10 mouse cellular contexts compared by ENCODE assay signal in the genomic region with DNA sequence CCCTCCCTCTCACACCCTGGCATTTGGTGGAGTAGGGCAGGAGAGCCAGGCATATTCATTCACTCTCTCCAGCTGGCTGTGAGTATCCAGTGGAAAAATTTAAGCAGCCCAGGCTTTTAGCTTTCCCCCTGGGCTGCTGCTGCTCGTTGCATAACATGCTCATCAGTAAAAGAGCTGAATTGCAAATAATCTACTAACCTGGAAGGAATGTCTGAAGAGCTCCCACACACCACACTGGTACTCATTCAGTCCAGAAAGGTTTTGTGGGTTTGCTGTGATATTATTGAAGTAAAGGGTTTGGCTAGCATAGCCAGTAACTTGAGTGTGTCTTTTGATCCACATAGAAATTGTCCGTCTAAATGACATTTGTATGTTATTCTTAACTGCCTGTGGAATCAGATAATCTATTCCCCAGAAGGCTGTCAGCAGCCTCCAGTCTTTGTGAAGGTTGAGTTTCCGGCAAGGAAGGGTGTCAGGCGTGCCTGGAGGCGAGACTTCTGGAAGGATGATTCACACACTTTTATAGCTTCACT.
DNase-seq lines count a peak whose midpoint lies in the region; ATAC-seq and TF ChIP-seq lines count a peak whose summit lies in the region.
"Had no signal": no experiment of that assay in that cellular context is flagged by ENCODE, and none has a peak within 500 bp of the region (broad histone marks: within the 10 kb centered on the region; RNA-seq: fewer than 3 reads in every experiment).

No protein-coding gene starts in this region.

- 10% methylated on average over 5 of the region's 5 CpGs for WGBS in kidney, embryonic 16.5 days
- WGBS in thymus, adult 2 months: 93% methylated on average over 5 of the region's 5 CpGs

- intact Hi-C loops in left cerebral cortex, postnatal 14 days (cut with DNase I): loop anchor here (5.0 kb wide), 1 partner anchor 319 kb away; no protein-coding TSS in a partner anchor

- no peaks in the 10 kb centered on the region for H3K4me1 ChIP-seq in kidney, embryonic 16.5 days (ENCODE audit: insufficient read depth, low read length)
- H3K4me1 ChIP-seq in thymus, adult 2 months (replicated peaks; ENCODE audit: control insufficient read depth, insufficient read depth, low read length): no peaks in the 10 kb centered on the region
- H3K4me1 ChIP-seq: heart, embryonic 13.5 days; liver, embryonic 15.5 days had no signal

- no peak overlapping the region for H3K4me3 ChIP-seq in kidney, embryonic 16.5 days (ENCODE audit: low read length)
- H3K4me3 ChIP-seq in thymus, adult 2 months (ENCODE audit: control insufficient read depth, insufficient read depth, low read length): no peak overlapping the region
- H3K4me3 ChIP-seq: heart, embryonic 13.5 days; liver, embryonic 15.5 days had no signal

- peak; percentile 9 for DNase-seq in kidney, adult 18-20 months
- peak; percentile 70 for DNase-seq in Patski (ENCODE audit: low read depth, low spot score)
- DNase-seq in frontal cortex, postnatal 36 days (ENCODE audit: low spot score in 2 of 2): peak; percentile 68 to 72
- DNase-seq in left cerebral cortex, postnatal 14 days (ENCODE audit: low spot score in 2 of 2): peak; percentile 36 to 55
- DNase-seq in thymus, adult 2 months: no peak
- DNase-seq in urinary bladder, adult 18-20 months (ENCODE audit: low spot score in 2 of 2): no peak
- no peak for DNase-seq in yolk sac, embryonic 10.5 days (ENCODE audit: low spot score)

- POLR2A ChIA-PET in Patski (lab: Charles Lee): interaction anchor here (0.6 kb wide), 1 partner anchor 57 kb away, joined by 3 read pairs; no protein-coding TSS in a partner anchor

- TF ChIP-seq POLR2A in thymus, adult 2 months (IDR thresholded peaks at IDR 0.05; ENCODE audit: control insufficient read depth, extremely low read depth, insufficient read depth, low read length, poor library complexity): no peak

- no peak overlapping the region for H3K9ac ChIP-seq in kidney, embryonic 16.5 days (replicated peaks; ENCODE audit: low read length)
- H3K9ac ChIP-seq: heart, embryonic 13.5 days; liver, embryonic 15.5 days had no signal

- H3K4me2 ChIP-seq in kidney, embryonic 16.5 days (replicated peaks; ENCODE audit: low read depth, low read length): no peak overlapping the region
- H3K4me2 ChIP-seq: heart, embryonic 13.5 days; liver, embryonic 15.5 days had no signal

- CTCF ChIA-PET in Patski (lab: Charles Lee): interaction anchor here (1.1 to 1.2 kb wide), 3 partner anchors 11 to 23 kb away, joined by 3 to 5 read pairs (median 3); no protein-coding TSS in a partner anchor

- no peak overlapping the region for H3K27ac ChIP-seq in kidney, embryonic 16.5 days (ENCODE audit: low read length)
- no peak overlapping the region for H3K27ac ChIP-seq in thymus, adult 2 months (ENCODE audit: control insufficient read depth, insufficient read depth, low read length)
- H3K27ac ChIP-seq: heart, embryonic 13.5 days; liver, embryonic 15.5 days had no signal

- no peaks in the 10 kb centered on the region; the same call in 1 of the 2 replicates for H3K27me3 ChIP-seq in kidney, embryonic 16.5 days (ENCODE audit: insufficient read depth, low read length)
- H3K27me3 ChIP-seq in Patski: no peaks in the 10 kb centered on the region
- H3K27me3 ChIP-seq in thymus, adult 2 months (ENCODE audit: control insufficient read depth, insufficient read depth, low read length): no peaks in the 10 kb centered on the region
- H3K27me3 ChIP-seq: heart, embryonic 13.5 days; liver, embryonic 15.5 days had no signal

- in situ Hi-C loops in Patski (cut with MboI; ENCODE audit: low pct_unique_long_range_greater_than_20kb): loop anchor here (5.0 kb wide), 1 partner anchor 334 kb away; a partner anchor contains a TSS

- no peaks in the 10 kb centered on the region for H3K9me3 ChIP-seq in kidney, embryonic 16.5 days (ENCODE audit: low read length)
- H3K9me3 ChIP-seq: liver, embryonic 15.5 days had no signal

- no peak for ATAC-seq in kidney, embryonic 16.5 days (ENCODE audit: low FRiP score, low TSS enrichment)
- ATAC-seq in Patski: peak; percentile 97

- no peak for TF ChIP-seq CTCF in Patski (IDR thresholded peaks at IDR 0.05)
- TF ChIP-seq CTCF in thymus, adult 2 months (IDR thresholded peaks at IDR 0.05; ENCODE audit: borderline replicate concordance, control insufficient read depth, extremely low read depth, insufficient read depth, low read length, poor library complexity): no peak

- no peaks in the 10 kb centered on the region for H3K36me3 ChIP-seq in kidney, embryonic 16.5 days (ENCODE audit: insufficient read depth, low read length)
- H3K36me3 ChIP-seq in thymus, adult 2 months (ENCODE audit: control insufficient read depth, insufficient read depth, low read length): no peaks in the 10 kb centered on the region
- H3K36me3 ChIP-seq: heart, embryonic 13.5 days; liver, embryonic 15.5 days had no signal

Comparison
In these comparisons a context has a peak if more than half of its experiments do, and no peak if none do; other contexts are left out.
1. DNase-seq: peak in kidney, adult 18-20 months (single experiment), Patski (single experiment), frontal cortex, postnatal 36 days (2 of 2) and left cerebral cortex, postnatal 14 days (2 of 2); none in thymus, adult 2 months (single experiment), urinary bladder, adult 18-20 months (0 of 2) and yolk sac, embryonic 10.5 days (single experiment).